Mouse (Mus musculus) ZHBTc4 (cell line): ENCODE results near the gene Alkbh5.
"Not testable (repeated sequence)": the region's sequence is repeated elsewhere in the genome, so short reads cannot be mapped to it uniquely, and the experiment has no call there.

ENCODE experiments used
- DNase-seq: peaks from one replicate; pipeline ENCODE4 v3.0.0-alpha.2; 2011; ENCODE audit warnings: low read depth, low spot score

Gene Alkbh5

GRCm38 (mm10) chr11:60543211-60543610 lies 7.0 kb downstream of the Alkbh5 start:
- DNase-seq = not testable (repeated sequence)

- no peak for DNase-seq
These were observed 9.3 kb downstream of the Alkbh5 start for GRCm38 (mm10) chr11:60545433-60545832.

GRCm38 (mm10) chr11:60548112-60548511 lies 11.9 kb downstream of the Alkbh5 start:
- DNase-seq = no peak

DNA sequence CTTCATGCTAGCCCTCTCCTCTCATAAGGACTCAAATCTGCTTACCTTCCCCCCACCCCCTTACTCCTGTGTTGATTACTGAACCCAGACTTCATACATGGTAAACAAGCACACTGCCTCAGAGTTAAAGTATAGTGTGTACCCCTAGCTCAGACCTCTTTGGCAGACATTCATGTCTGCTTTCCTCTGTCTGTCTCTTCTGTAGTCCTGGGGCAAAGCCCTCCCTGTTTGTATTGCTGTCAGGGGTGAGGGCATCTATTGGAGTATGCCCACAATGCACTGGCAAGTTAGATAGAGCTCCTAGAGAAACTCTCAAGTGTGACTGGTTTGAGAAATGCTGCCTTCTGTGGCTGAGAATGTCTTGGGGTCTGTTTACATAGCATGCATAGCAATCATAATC lies 16.9 kb downstream of the Alkbh5 start:
- no peak for DNase-seq

DNA sequence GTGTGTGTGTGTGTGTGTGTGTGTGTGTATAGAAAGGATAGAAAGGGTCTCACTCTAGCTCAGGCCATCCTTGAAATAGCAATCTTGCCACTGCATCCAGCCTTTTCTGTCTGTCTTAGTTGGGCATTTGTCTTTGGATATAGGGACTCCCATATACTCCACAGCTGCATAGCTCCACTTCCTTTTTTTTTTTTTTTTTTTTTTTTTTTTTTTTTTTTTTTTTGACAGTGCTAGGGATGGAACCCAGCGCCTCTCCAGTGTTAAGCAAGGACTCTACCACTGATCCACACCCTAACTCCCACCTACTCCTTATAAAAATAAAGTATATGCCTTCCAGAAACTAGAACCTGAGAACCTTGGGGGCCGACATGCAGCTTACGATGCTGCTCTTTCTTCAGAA lies 21.5 kb downstream of the Alkbh5 start:
- DNase-seq = no peak

- DNase-seq = peak; percentile 84
These were observed 23.2 kb downstream of the Alkbh5 start for GRCm38 (mm10) chr11:60559342-60559741.

- DNase-seq = peak; percentile 34
These were observed 37.8 kb downstream of the Alkbh5 start for GRCm38 (mm10) chr11:60574006-60574405.
